Mouse (Mus musculus) granulocyte monocyte progenitor cell, adult 5-6 weeks (primary cell): ENCODE results near the gene March5. TPM values are rescaled to one million over a fixed set of nuclear protein-coding genes. Genes with fewer than 3 reads are reported as not detected.
"Not testable (repeated sequence)": the region's sequence is repeated elsewhere in the genome, so short reads cannot be mapped to it uniquely, and the experiment has no call there.

Experiments used
- ATAC-seq: replicated peaks from 2 replicates; pipeline ENCODE4 v1.8.0; 2016; ENCODE audit warnings: mild to moderate bottlenecking, moderate TSS enrichment, inconsistent platforms; ENCODE audit not compliant: poor library complexity, severe bottlenecking
- total RNA-seq, 2 experiments: library from RNA; stranded (forward) in 1 of 2; stranded (reverse) in 1 of 2; fragments of 200-712, 200-1000 nt in 1 of 2; fragments of >200 nt in 1 of 2; fragmentation: Nextera tagmentation in 1 of 2; gene quantifications; 2 replicates each; pipeline ENCODE4 v1.2.3; 2014 to 2017

The March5 gene
- total RNA-seq, 2 experiments from 2014 or later, result 64.0 to 80.4 TPM

- ATAC-seq, result peak; percentile 16
Observed at GRCm38 (mm10) chr19:37208176-37208755, 923 bp downstream of the March5 start, which contains the start of gene Cpeb3. Cpeb3 (minus strand) TSS chr19:37208601.

GRCm38 (mm10) chr19:37208986-37209385 is 1.6 kb downstream of the March5 start:
- peak; percentile 18; the same call in 1 of the 2 replicates for ATAC-seq

DNA sequence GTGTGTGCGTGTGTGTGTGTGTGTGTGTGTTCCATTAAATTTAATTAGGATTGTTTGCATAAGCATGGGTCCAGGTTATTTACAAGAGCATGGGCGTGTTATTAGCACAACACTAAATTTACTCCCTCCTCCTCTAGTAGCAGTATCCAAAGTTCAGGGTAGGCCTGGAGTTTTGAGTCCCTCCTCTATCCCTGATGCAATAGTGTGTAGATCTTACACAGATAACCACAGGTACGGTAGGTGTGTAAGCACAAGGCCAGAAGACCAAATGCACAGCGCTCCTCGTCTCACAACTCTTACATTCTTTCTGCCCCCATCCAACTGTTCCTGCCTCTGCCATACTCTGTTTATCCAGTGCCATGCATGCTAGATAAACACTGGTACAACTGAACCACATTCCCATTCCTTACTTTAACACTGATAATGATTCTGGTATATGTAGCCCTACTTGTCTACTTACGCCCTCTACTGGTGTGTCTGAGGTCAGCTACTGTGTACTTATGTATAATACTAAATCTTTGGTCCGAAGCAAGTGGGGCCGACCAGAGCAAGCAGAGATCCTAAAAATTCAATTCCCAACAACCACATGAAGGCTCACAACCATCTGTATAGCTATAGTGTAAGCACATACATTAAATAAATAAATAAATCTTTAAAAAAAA is 2.3 kb downstream of the March5 start:
- ATAC-seq, result no peak

DNA sequence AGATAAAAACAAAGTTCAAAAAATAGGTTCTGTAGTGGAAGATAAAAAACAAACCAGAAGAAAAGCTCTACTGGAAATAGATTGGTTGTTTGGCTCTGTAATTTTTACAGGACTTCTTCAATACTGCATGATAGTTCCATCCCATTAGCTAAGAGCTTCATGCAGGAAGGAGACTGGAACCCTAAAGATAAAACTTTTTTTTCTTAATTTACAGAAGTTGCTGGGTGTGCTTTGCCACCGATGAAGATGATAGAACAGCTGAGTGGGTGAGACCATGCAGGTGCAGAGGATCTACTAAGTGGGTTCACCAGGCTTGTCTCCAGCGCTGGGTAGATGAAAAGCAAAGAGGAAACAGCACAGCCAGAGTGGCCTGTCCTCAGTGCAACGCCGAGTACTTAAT is 3.1 kb downstream of the March5 start:
- no peak for ATAC-seq

DNA sequence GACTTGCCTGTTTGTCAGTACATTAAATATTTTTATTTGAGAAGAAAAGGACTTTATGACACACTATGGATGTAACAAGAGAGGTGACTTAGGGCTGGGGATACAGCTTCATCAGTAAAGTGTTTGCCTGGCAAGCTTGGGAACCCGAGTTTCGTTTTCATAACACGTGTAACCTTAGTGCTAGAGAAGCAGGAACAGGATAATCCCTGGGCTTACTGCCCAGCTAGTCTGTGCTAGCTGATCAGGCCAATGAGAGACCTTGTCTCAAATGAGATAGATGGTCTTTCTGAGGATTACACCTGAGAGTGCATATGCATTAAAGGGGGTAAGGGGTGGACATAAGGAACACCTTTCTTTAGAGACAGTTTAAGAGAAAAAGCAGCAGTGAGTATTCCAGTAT is 4.1 kb downstream of the March5 start:
- no peak for ATAC-seq

DNA sequence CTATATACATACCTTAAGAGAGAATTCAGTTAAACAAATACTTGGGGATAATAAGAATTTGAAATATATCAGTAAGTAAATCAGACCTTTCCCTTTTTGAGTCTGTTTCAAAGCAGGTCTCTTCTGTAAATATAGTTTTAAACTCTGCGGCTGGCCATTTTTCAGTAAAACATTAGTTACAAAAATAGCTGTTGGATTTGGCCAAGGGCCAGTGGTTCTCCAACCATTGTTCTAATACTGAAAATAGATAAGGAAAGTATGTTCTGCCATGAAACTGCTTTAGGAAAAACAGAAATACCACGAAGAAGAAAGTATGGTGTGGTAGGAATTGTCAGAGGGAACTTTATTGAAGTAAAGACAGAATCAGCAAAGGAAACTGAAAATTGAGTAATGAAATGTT is 7.4 kb downstream of the March5 start:
- no peak for ATAC-seq

- ATAC-seq, result no peak
Observed at GRCm38 (mm10) chr19:37225197-37225862, 18.0 kb downstream of the March5 start.

- ATAC-seq, result not testable (repeated sequence)
Observed at GRCm38 (mm10) chr19:37232598-37232997, 25.3 kb downstream of the March5 start.

- peak; percentile 49 for ATAC-seq
Observed at GRCm38 (mm10) chr19:37233561-37234539, 26.5 kb downstream of the March5 start.

DNA sequence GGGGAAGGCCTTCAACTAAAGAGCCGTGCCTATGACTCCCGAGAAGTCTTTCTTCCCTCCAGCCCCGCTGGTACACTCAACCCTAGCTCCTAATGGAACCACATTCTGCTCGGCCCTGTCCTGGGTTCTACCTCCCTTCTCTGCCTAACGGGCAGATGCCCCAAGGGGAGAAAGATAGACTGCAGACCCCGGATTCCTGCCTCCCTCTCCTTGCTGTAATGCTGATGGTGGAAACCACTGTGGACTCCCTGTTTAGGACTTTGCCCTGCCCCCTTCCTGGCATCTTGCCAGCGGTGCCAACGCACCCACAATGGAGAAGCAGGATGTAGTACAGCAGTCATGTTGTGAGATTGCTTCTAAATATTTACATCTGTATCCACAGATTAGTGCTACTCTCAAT is 28.5 kb downstream of the March5 start:
- ATAC-seq, result no peak

DNA sequence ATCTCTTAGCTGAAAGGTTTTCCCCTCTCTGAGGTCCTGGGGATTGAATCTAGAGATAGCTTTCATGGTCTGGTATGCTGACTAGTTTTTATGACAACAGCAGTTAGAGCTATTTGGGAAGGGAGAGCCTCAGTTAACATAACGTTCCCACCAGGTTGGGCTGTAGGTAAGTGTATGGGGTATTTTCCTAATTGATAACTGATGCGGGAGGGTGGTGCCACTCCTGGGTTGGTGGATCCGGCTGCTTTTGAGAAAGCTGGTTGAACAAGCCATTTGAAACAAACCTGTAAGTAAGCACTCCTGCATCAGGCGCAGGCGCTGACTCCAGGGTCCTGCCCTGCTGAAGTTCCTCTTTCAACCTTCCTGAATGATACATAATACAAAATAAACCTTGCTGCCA is 30.0 kb downstream of the March5 start:
- ATAC-seq, result no peak

DNA sequence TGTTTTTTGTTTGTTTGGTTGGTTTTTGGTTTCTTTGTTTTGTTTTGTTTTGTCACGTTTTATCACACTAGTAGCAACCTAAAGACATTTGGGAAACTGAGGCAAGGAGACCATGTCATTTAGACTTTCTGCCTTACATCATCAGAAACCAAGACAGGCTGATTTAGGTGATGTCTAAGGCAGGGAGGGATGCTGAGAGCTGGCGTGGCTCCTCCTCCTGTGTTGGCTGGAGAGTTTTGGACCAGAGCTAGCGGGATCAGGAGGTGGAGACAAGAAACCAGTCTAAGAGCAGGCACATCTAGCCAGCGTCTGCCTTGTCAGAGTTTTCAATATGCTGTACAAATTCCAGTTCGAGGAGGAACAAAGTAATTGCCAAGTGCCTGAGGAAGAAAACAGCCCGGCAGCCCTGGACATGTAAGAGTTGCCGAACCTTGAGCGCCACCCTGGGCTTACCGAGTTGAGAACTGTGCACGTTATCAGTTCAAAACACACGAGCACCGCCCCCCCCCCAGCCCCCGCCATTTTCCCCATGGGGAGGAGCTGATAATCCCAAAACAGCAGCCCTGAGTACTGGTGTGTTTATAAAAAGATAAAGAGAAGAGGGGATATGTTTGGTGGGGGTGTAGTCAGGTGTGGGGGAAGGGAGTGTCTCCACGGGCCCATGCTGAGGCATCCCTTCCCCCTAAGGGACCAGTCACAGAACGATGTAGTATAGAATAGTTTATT is 30.5 kb downstream of the March5 start:
- 0 out of 2 replicates have a peak, but pooled peaks have one; percentile 13 for ATAC-seq

- no peak for ATAC-seq
Observed at GRCm38 (mm10) chr19:37238651-37239050, 31.3 kb downstream of the March5 start.

DNA sequence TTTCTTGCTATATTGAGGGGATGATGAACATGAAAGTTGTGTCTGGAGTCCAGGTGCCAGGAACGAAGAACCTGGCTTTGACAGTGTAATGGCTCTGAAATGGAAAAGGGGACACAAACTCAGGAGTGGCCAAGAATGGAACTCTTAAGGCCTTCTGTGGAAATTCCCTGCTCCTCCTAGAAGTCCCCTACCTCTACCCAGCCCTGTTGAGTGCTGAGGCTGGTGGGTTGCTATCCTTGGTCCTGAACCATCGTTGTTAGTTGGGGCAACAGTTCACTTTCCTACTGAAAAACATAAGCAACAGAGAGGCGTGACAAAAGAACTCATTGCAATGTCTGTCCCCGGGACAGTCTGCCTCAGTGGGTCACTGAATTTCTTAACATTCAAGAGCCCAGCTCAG is 31.8 kb downstream of the March5 start:
- peak; percentile 44 for ATAC-seq

GRCm38 (mm10) chr19:37241201-37241600 is 33.9 kb downstream of the March5 start:
- ATAC-seq, result no peak

GRCm38 (mm10) chr19:37242707-37243106 is 35.4 kb downstream of the March5 start:
- no peak for ATAC-seq

DNA sequence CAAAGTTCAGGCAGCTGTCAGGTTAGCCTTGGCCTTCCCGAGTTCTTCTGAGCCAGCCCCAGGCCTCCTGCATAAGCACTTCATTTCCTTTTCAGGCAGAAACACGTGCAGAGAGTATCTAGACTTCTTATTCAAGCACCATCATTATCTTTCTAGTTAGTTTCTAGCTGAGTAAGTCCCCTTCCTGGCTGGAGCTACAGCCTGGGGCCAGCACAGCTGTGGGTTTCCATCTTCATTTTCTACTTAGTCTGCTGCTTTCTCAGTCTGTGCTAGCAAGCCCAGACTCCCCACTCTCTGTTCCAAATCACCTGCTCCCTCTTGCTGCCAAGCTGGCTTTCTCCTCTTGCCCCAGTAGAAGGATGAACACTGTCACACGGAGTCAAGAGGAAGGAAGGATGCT is 39.5 kb downstream of the March5 start:
- no peak for ATAC-seq

GRCm38 (mm10) chr19:37248199-37248598 is 40.9 kb downstream of the March5 start:
- peak; percentile 67 for ATAC-seq

- ATAC-seq, result 0 out of 2 replicates have a peak, but pooled peaks have one; percentile 13
Observed at GRCm38 (mm10) chr19:37252104-37252503, 44.8 kb downstream of the March5 start.

DNA sequence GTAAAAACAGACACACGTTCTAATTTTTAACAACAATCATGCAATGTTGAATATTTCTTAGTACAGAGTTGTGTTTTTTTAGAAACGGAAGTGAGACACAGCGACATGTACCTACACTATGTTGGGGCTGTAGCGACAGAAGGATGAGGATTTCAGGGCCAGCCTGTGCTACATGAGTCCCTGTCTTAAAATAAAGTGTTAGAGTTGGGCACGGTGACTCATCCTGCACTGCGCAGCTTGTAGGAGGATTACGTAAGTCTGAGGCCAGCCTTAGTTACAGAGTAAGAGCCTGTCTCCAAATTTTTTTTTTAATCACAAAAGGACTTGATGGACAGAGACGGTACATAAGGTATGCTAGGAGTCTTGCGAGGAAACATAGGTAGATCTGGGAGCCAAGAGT is 48.0 kb downstream of the March5 start:
- ATAC-seq, result peak; percentile 49
